Mouse (Mus musculus): ENCODE measurements around the gene Dpt. TPM values are rescaled to one million over a fixed set of nuclear protein-coding genes. Genes with fewer than 3 reads are reported as not detected.
"Not testable (repeated sequence)": the region's sequence is repeated elsewhere in the genome, so short reads cannot be mapped to it uniquely, and the experiment has no call there.

The Dpt gene
- total RNA-seq, 2 experiments from 2014 or later: not detected

DNA sequence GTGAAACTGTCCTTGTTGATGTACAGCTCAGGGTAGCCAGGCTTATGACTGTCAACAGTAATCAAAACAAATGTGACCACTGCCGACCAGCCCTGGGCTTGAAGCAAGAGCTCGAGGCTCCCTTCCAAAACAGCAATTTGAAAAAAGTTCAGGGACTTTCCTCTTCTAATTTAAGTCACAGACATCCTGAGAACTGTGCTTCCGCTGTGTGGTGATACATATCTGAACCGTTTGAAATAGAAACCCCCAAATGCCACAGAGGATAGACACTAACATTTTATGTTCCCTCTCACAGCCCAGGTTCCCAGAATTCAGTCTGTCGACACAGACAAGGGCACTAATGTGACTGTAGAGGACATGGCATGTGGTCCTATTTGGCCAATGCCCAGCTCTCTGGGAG lies 18.9 kb downstream of the Dpt start:
- ATAC-seq (replicated peaks; ENCODE audit: poor library complexity): peak; percentile 49

DNA sequence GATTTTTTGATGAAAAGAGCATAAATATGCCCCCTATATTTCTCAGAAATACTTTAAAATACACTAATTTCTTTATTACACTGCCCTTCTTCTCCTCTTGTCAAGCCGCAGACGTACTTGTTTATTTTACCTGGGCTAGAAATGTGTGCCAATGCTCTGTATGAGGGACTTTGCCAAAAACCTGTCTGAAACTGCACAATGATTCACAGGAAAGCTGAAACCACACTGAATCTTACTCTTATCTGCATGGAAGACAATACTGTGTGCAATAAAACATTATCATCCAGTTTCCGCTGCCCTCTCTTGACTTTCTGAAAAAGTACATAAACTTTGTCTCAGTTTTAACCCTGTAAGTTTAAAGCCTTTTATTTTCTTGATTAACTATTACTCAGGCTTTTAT lies 20.9 kb downstream of the Dpt start:
- ATAC-seq (replicated peaks; ENCODE audit: poor library complexity): no peak

DNA sequence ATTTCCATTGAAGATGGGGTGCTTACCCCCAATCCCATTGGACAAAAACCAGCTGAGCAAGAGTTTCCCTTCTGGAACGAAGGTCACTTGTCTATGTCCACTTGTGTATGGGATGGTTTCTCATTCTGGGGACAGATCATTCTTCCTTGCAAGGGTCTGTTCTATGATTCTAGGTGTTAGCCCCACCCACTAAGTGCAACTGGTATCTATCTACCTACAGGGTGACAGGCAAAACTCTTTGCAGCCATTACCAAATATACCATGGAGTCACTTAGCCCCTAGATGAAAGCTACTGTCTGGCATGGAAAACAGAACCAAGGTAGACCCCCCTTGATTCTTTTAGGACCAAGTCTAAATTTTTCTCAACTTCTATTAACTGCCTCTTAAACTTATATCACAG lies 24.9 kb downstream of the Dpt start:
- ATAC-seq (replicated peaks; ENCODE audit: poor library complexity): no peak

GRCm38 (mm10) chr1:164821821-164822220 lies 25.4 kb downstream of the Dpt start:
- ATAC-seq (replicated peaks; ENCODE audit: poor library complexity): 0 out of 2 replicates have a peak, but pooled peaks have one; percentile 34

DNA sequence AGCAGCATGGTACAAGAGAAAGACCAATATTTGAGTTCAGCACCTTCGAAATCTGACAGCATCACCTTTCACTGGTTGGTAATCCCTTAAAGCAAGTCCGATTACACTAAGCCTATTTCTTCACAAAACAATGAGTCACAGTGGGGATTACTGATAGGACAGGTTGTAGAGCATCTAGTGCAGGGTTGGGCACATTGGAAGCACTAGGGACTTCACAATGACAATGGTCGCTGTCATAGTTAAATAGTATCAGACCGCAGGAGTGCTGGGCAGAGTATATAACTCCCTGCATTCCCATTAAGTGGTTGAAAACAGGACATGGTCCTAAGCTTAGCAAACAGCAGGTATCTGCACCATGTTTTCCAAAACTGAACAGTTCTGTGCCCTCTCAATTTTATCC lies 25.8 kb downstream of the Dpt start:
- ATAC-seq (replicated peaks; ENCODE audit: poor library complexity): no peak

DNA sequence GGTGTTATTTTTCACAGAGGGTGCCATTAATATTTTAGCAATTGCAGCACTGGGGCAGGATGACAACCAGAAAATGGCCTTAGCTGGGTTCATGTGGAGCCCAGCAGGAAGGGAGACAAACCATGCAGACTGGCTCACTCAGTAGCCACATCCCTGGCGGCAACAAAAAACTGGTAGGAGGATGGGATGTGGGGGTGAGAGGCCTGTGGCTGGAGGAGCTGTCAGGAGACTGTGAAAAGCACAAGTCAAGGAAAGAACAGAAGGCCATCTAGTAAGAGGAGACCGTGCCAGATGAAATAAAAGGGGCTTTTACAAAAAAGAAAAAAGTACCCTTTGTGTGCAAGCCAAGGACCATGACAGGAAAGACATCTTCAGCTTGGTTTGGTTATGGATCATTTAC lies 28.5 kb downstream of the Dpt start:
- no peak for ATAC-seq (replicated peaks; ENCODE audit: poor library complexity)

DNA sequence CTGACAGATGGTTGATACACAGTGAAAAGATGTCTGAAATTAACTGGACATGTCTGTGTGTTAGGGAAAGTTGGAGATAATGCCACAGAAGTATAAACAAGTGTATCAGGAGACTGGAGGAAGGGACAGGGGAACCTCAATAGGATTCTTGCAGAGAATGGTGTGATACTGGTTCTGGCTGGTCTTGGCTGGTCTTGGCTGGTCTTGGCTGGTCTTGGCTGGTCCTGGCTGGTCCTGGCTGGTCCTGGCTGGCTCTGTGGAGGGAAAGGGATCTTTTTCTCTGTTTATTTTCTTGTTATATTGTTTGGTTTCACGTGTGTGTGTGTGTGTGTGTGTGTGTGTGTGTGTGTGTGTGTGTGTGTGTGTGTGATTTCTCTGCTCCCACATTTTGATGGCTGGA lies 33.4 kb downstream of the Dpt start:
- ATAC-seq (replicated peaks; ENCODE audit: poor library complexity): no peak

DNA sequence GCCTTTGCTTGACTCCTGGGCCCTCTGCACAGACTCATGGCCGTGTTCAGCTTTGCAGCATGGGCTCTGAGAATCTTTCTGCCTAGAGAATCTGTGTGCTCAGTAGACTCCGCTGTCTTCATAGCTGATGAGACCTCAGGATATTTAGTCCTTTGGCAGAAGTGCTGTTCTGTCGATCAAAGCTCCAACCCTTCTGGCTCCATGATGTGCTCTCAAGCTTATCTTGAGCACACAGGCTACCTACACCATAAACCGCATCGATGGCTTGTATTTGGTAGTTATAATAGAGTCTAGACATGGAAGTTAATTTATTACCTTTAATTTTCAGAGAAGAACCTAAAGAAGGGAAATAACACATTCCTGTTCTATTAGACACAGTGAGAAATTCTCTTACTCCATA lies 36.0 kb downstream of the Dpt start:
- ATAC-seq (replicated peaks; ENCODE audit: poor library complexity): peak; percentile 84

- no peak for ATAC-seq (replicated peaks; ENCODE audit: poor library complexity)
These were observed 52.3 kb downstream of the Dpt start for GRCm38 (mm10) chr1:164848616-164849265.

- ATAC-seq (replicated peaks; ENCODE audit: poor library complexity): not testable (repeated sequence)
These were observed 59.3 kb downstream of the Dpt start for GRCm38 (mm10) chr1:164855700-164856099.

DNA sequence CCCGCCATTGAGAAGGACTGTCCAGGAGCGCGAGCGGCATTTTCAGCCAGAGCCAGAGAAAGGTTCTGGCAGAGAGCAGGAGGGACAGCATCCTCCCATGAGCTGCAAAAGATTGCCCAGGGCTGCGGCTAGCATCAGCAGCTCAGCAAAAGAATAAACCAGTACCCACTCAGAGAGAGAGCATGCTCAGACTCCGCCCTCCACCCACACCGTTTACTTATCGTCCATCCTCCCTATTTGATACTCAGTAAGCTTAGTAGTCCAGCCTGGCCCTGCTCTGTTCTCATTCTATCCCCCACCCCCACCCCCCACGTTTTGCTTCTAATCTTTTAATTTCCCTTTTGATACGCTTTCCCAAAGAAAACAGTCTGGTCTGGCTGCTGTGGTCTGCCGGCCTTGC lies 63.5 kb downstream of the Dpt start:
- ATAC-seq (replicated peaks; ENCODE audit: poor library complexity): no peak

GRCm38 (mm10) chr1:164860782-164861181 lies 64.3 kb downstream of the Dpt start:
- no peak for ATAC-seq (replicated peaks; ENCODE audit: poor library complexity)

DNA sequence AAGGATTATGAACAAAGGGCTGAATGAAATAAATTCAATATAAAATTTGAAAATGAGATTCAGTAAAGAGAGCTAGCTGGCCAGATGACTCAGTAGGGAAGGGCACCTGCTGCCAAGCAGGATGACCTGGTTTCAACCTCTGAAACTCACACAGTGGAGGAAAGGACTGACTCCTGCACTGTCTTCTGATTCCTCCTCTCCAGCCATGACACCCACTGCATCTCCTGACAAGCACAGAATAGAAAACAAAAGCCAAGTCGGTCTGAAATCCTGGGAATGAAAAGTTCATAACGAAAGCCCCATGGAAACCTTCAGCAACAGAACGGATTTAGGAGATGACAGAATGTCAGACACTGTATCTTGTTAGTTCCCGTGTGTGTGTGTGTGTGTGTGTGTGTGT lies 65.1 kb downstream of the Dpt start:
- no peak for ATAC-seq (replicated peaks; ENCODE audit: poor library complexity)

- ATAC-seq (replicated peaks; ENCODE audit: poor library complexity): no peak
These were observed 66.8 kb downstream of the Dpt start for GRCm38 (mm10) chr1:164862946-164863883.

- no peak for ATAC-seq (replicated peaks; ENCODE audit: poor library complexity)
These were observed 68.2 kb downstream of the Dpt start for GRCm38 (mm10) chr1:164864666-164865065.

DNA sequence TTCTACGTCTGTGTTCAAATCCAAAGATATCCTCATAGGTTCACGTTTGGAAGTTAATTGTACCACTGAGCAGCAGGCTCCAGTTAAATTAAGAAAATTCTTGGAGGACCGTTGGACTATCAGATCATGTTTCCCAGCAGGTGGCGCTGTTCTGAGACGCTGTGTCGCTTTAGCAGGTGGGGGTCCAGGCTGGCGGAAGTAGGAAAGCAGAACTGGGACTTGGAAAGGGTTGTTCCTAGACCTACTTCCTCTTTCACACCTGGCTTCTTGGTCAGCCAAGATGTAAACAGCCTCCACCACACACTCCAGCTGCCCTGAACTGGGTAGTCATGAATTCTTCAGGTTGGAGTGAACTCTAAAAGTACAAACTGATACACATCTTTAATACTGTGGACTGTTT lies 74.2 kb downstream of the Dpt start:
- peak; percentile 99 for ATAC-seq (replicated peaks; ENCODE audit: poor library complexity)

Other genes starting within 250 kb of the Dpt start
- gene Xcl1, start 138.9 kb downstream of the Dpt start, total RNA-seq (2015): 0.52 and 0.66 TPM in 2 replicates
- 1.6 TPM in 1 of 2 replicates, not detected in the other for gene Xcl1, start 138.9 kb downstream of the Dpt start, total RNA-seq (2017)

All from megakaryocyte progenitor cell, adult 5-6 weeks (primary cell).